Mouse (Mus musculus) spleen, adult 2 months (tissue): ENCODE data around the gene Gm43720. TPM values are rescaled to one million over a fixed set of nuclear protein-coding genes. Genes with fewer than 3 reads are reported as not detected.

ENCODE experiments used
- DNase-seq, 2 experiments: peaks; one replicate each; pipeline versions ENCODE4 v3.0.0 to v3.0.0-alpha.2; 2012 to 2021; ENCODE audit warnings: low spot score in 2 of 2, low read depth in 1 of 2
- H3K27ac ChIP-seq: fragments of 200-500 bp; 2 replicates; pipeline ENCODE4 v1.5.1; 2012; ENCODE audit warnings: low read length, inconsistent platforms; ENCODE audit not compliant: insufficient read depth
- H3K27me3 ChIP-seq: fragments of 200-500 bp; 2 replicates; pipeline ENCODE4 v1.6.1; 2012; ENCODE audit warnings: mild to moderate bottlenecking, moderate library complexity, low read length, inconsistent platforms; ENCODE audit not compliant: control insufficient read depth, insufficient read depth
- H3K36me3 ChIP-seq: fragments of 200-500 bp; 2 replicates; pipeline ENCODE4 v1.6.1; 2012; ENCODE audit warnings: mild to moderate bottlenecking, low read length, inconsistent platforms; ENCODE audit not compliant: control insufficient read depth, insufficient read depth
- H3K4me1 ChIP-seq: fragments of 200-500 bp; 2 replicates; pipeline ENCODE4 v1.6.1; 2011; ENCODE audit warnings: inconsistent platforms; ENCODE audit not compliant: control insufficient read depth, insufficient read depth, insufficient read length
- H3K4me3 ChIP-seq: fragments of 200-500 bp; 2 replicates; pipeline ENCODE4 v1.5.1; 2011; ENCODE audit warnings: mild to moderate bottlenecking, inconsistent platforms; ENCODE audit not compliant: insufficient read depth, insufficient read length; ENCODE audit errors: extremely low read depth
- CTCF ChIP-seq: fragments of 200-500 bp; IDR thresholded peaks from 2 replicates; pipeline ENCODE4 v1.5.1; 2011; ENCODE audit warnings: mild to moderate bottlenecking, inconsistent platforms; ENCODE audit not compliant: insufficient read depth, insufficient read length, insufficient replicate concordance; ENCODE audit errors: extremely low read depth
- POLR2A ChIP-seq: fragments of 200-500 bp; IDR thresholded peaks from 2 replicates; pipeline ENCODE4 v1.6.1; 2011; ENCODE audit warnings: low read depth, low read length, inconsistent platforms
- WGBS: fragments of 180-500 bp; shearing (Covaris S2); methylation state at CpG from one replicate; pipeline ENCODE4 v1.1.7; 2018; 5-methylcytosine and 5-hydroxymethylcytosine counted together
- polyA plus RNA-seq: library from polyadenylated mRNA; depleted of rRNA; stranded (reverse); fragments of >200 nt; gene quantifications from 2 replicates; pipeline ENCODE4 v1.2.3, GENCODE M21; 2012

Gm43720 gene
- polyA plus RNA-seq, 1 experiment: not detected

DNA sequence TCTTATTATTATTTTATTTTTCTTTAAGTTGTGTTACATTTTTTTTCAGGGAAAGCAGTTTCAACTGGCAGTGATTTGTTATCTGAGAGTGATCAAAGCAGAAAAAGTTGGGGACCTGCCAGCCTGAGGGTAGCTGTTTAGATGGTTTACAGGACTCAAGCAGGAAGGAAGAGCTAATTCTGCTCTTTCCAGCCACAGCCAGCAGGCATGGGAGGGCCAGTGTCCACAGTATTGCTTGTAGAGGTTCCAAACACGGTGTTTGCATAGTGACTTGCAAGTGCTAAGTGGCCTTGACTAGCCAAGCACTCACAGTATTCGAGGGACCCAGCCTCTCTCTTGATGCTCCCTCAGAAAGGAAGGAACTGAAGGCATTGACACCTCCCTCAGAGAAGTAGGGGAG is 38.2 kb downstream of the Gm43720 start:
- WGBS: 23% methylated on average over 2 of the region's 2 CpGs
- H3K27ac ChIP-seq: no peak overlapping the region
- TF ChIP-seq POLR2A: no peak
- no peak for TF ChIP-seq CTCF
- no peak for DNase-seq
- no peaks in the 10 kb centered on the region for H3K4me1 ChIP-seq
- H3K27me3 ChIP-seq: no peaks in the 10 kb centered on the region
- no peak overlapping the region for H3K4me3 ChIP-seq
- no peaks in the 10 kb centered on the region for H3K36me3 ChIP-seq

DNA sequence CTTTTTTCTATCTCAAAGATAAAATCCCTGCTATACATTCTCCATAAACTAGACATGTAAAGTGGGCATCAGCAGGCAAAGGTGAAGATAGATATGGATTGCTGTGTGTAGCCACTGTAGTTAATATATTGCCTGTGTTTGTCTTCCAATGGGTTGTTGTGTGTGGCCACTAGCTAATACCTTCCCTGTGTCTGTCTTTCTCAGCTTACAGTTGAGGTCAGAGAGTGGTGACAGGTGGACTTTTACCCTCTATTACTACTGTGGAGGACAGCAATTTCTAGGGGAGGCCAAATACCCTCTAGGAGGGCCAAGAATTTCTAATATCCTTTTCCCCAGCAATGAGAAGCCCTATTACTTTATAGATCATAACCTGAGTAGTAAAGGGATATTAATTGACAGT is 45.5 kb downstream of the Gm43720 start:
- TF ChIP-seq POLR2A: no peak
- no peak for TF ChIP-seq CTCF
- no peaks in the 10 kb centered on the region for H3K36me3 ChIP-seq
- no peaks in the 10 kb centered on the region for H3K4me1 ChIP-seq
- H3K27me3 ChIP-seq: no peaks in the 10 kb centered on the region
- H3K27ac ChIP-seq: no peak overlapping the region
- no peak overlapping the region for H3K4me3 ChIP-seq
- no peak for DNase-seq

DNA sequence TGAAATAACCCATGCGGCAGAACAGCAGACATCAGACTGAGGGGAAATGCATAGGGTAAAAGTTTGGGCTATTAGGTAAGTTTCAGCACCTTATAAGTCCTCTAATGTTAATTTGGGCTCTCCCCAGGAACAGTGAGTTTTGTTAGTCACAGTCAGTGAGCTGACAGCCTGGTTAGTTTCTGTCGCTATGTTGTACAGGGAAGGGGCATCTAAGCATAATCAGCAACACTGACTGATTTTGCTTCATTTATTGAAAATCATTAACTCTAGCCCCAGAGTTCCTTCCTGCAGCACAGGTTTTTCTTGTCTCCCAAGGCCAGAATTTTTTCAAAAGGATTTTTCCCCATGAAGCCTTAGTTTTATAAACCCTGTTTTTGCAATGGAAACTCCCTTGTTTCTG is 46.0 kb downstream of the Gm43720 start:
- Histone ChIP-seq H3K27me3 (no peaks in the 10 kb centered on the region), H3K36me3 (no peaks in the 10 kb centered on the region), H3K4me1 (no peaks in the 10 kb centered on the region), H3K4me3 (no peak overlapping the region), H3K27ac (no peak overlapping the region)
- TF ChIP-seq POLR2A: no peak
- no peak for TF ChIP-seq CTCF
- 95% methylated on average over 2 of the region's 2 CpGs for WGBS
- no peak for DNase-seq

DNA sequence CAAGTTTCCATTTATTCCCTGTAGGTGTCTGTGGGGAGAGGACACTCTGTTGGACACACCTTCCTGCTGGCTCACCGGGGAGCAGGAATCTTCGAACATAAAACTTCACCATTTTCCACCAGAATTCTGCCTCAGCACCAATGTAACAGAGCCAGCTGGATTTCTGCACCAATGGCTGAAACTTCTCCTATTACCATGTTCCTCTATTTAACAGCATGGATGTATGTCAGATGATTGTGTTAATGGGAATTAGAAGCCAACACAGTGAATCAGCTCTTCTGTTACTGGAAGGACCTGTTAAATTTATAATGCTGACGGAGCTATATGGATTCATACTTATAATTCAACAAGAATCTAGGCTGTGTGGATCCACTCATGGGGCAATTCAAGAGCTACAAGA is 50.2 kb downstream of the Gm43720 start:
- Histone ChIP-seq H3K4me1 (peaks cover 4% of the 10 kb centered on the region; the same call in 1 of the 2 replicates), H3K4me3 (no peak overlapping the region), H3K27me3 (no peaks in the 10 kb centered on the region), H3K27ac (no peak overlapping the region), H3K36me3 (no peaks in the 10 kb centered on the region)
- WGBS: 87% methylated on average over 3 of the region's 3 CpGs
- TF ChIP-seq CTCF (no peak), POLR2A (no peak)
- DNase-seq: no peak

DNA sequence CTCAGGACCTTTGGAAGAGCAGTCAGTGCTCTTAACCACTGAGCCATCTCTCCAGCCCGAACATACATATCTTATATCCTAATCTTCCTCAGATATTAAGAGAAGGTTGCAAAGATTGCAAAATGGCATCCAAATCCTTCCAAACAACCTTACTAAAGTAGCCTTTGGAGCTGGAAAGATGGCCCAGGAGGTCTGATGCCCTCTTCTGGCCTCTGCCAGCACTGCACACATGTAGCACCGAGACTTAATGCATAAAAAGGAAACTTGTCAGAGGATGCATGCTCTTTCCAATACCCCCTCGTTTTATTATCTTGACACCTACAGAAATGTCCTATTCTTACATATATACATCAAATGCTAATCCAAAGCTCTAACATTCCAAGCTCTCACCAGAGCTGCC is 51.7 kb downstream of the Gm43720 start:
- Histone ChIP-seq H3K36me3 (no peaks in the 10 kb centered on the region), H3K4me3 (no peak overlapping the region), H3K4me1 (peaks cover 4% of the 10 kb centered on the region; the same call in 1 of the 2 replicates), H3K27ac (no peak overlapping the region), H3K27me3 (no peaks in the 10 kb centered on the region)
- TF ChIP-seq POLR2A (no peak), CTCF (peak; percentile 29; the same call in 1 of the 2 replicates)
- 38% methylated on average over 3 of the region's 3 CpGs for WGBS
- DNase-seq: peak; percentile 7 to 57

DNA sequence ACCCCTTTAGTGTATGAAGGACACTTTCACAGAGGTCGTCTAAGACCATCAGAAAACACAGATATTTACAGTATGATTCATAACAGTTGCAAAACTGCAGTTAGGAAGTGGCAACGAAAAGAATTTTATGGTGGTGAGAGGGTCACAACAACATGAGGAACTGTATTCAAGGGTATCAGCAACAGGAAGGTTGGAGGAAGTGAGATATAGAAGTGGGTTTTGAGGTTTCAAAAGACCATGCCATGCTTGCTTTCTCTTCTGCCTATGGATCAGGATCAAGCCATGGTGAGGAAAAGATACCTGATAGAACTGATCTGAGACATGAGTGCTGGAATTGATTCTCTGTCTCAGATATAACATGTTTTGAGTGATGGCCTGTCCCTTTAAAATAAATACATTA is 52.4 kb downstream of the Gm43720 start:
- no peaks in the 10 kb centered on the region for H3K27me3 ChIP-seq
- no peak overlapping the region for H3K27ac ChIP-seq
- H3K4me1 ChIP-seq: peaks cover 4% of the 10 kb centered on the region; the same call in 1 of the 2 replicates
- 7% methylated on average over 2 of the region's 2 CpGs for WGBS
- TF ChIP-seq POLR2A (no peak), CTCF (no peak)
- peak in 1 of 2 experiments; percentile 5 for DNase-seq
- H3K4me3 ChIP-seq: no peak overlapping the region
- no peaks in the 10 kb centered on the region for H3K36me3 ChIP-seq

DNA sequence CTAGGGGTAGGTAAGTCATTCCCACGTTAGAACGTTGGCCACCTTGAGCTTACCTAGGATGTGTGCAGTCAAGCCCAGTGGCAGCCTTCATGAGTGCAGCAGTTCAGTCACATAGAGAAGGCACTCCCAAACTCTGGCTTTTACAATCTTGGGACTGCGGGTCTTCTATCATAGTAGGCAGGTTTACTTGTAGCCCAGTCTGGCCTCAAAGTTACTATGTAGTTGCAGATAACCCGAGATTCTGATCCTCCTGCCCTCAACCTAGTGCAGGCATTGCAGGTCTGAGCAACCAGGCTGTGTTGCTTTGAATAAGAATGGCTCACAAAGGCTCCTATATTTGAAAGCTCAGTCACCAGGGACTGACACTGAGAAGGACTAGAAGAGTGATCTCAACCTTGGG is 53.3 kb downstream of the Gm43720 start:
- TF ChIP-seq POLR2A (no peak), CTCF (no peak)
- H3K27me3 ChIP-seq: no peaks in the 10 kb centered on the region
- no peak for DNase-seq
- H3K36me3 ChIP-seq: no peaks in the 10 kb centered on the region
- H3K4me1 ChIP-seq: peaks cover 4% of the 10 kb centered on the region; the same call in 1 of the 2 replicates
- H3K4me3 ChIP-seq: no peak overlapping the region
- H3K27ac ChIP-seq: no peak overlapping the region
- 17% methylated on average over 4 of the region's 4 CpGs for WGBS
